Mouse (Mus musculus) testis, adult 2 months (tissue): ENCODE measurements around the gene Mab21l2.

Source experiments
- CTCF ChIP-seq: fragments of 200-500 bp; IDR thresholded peaks from 2 replicates; pipeline ENCODE4 v1.5.1; 2012; ENCODE audit warnings: low read depth, mild to moderate bottlenecking, inconsistent platforms, low read length, moderate library complexity; ENCODE audit not compliant: control insufficient read depth, insufficient read depth, insufficient replicate concordance
- POLR2A ChIP-seq: fragments of 200-500 bp; IDR thresholded peaks from 2 replicates; pipeline ENCODE4 v1.6.1; 2012; ENCODE audit warnings: low read depth, mild to moderate bottlenecking, inconsistent platforms, low read length, moderate library complexity; ENCODE audit not compliant: control insufficient read depth

GRCm38 (mm10) chr3:86541863-86542397 lies 6.5 kb downstream of the Mab21l2 start:
- no peak for TF ChIP-seq CTCF
- TF ChIP-seq POLR2A: no peak
